Mouse (Mus musculus) bone marrow, adult 2 months (tissue): Measurements from ENCODE around the gene Dnajc11.

Experiments
- CTCF ChIP-seq: fragments of 200-500 bp; IDR thresholded peaks from 2 replicates; pipeline ENCODE4 v1.5.1; 2011; ENCODE audit warnings: low read length, control low read depth; ENCODE audit not compliant: control insufficient read depth, insufficient read depth
- POLR2A ChIP-seq: fragments of 200-500 bp; IDR thresholded peaks from 2 replicates; pipeline ENCODE4 v1.6.1; 2011; ENCODE audit warnings: low read depth, mild to moderate bottlenecking, control low read depth, low read length, borderline replicate concordance; ENCODE audit not compliant: control insufficient read depth

- TF ChIP-seq CTCF (no peak), POLR2A (no peak)
These were observed 4.0 kb downstream of the Dnajc11 start for GRCm38 (mm10) chr4:151937441-151937840.
